Mouse (Mus musculus): ENCODE results near the gene Med12l.

GRCm38 (mm10) chr3:59248031-59248430, 242.4 kb downstream of the Med12l start:
- no peak for TF ChIP-seq POLR2A (IDR thresholded peaks at IDR 0.05; ENCODE audit: extremely low read depth, insufficient read depth, low read length)
- TF ChIP-seq CTCF (IDR thresholded peaks at IDR 0.05; ENCODE audit: low read depth, low read length): no peak

All from liver, adult 2 months (tissue).